Comparison of ENCODE assay signal across 25 mouse cellular contexts in the genomic region with DNA sequence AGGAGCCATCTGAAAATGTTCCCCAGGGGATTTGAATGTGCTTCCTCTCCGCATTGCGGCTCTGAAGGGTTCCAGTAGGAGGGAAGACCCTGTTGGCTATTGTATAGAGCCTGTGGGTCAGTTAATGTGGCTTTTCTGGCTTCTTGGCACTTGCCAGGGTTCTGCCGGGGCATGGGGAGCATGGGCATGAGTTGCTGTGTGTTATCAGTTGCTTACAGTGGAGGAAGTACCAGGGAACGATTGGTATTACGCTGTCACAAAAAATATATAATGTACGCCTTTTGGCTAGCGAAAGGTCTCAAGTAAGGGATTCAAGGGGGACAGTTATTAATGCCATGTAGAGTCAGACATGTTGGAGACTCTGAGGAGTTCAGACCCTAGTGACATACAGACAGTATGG.
A peak's percentile ranks its signal among the peaks of the same experiment; 100 is the strongest.
DNase-seq lines count a peak whose midpoint lies in the region; ATAC-seq and TF ChIP-seq lines count a peak whose summit lies in the region.
"Had no signal": no experiment of that assay in that cellular context is flagged by ENCODE, and none has a peak within 500 bp of the region (broad histone marks: within the 10 kb centered on the region; RNA-seq: fewer than 3 reads in every experiment).

No protein-coding gene starts in this region.

- H3K27me3 ChIP-seq in CH12.LX (replicated peaks): no peaks in the 10 kb centered on the region
- H3K27me3 ChIP-seq: embryonic facial prominence, embryonic 13.5 days; embryonic facial prominence, embryonic 15.5 days; forebrain, embryonic 12.5 days had no signal

- H3K9me3 ChIP-seq in CH12.LX (replicated peaks; ENCODE audit: low read length): no peaks in the 10 kb centered on the region
- H3K9me3 ChIP-seq: embryonic facial prominence, embryonic 13.5 days; embryonic facial prominence, embryonic 15.5 days; forebrain, embryonic 10.5 days; forebrain, embryonic 12.5 days had no signal

- dilution Hi-C loops in CH12.LX (cut with MboI; ENCODE audit: extremely low pct_ligation_motif_present, extremely low pct_unique_long_range_greater_than_20kb, low sequenced_read_pairs): no loop called here

- ATAC-seq in erythroblast, adult 5-6 weeks (replicated peaks; ENCODE audit: low FRiP score, poor library complexity, severe bottlenecking): peak; percentile 59; the same call in 1 of the 2 replicates
- 0 out of 2 replicates have a peak, but pooled peaks have one; percentile 22 for ATAC-seq in megakaryocyte progenitor cell, adult 5-6 weeks (replicated peaks; ENCODE audit: poor library complexity)
- ATAC-seq: CD4-positive, CD25-positive, alpha-beta regulatory T cell, adult 4 months; forebrain, embryonic 14.5 days; forebrain, embryonic 16.5 days had no signal

- H3K79me2 ChIP-seq in CH12.LX (replicated peaks; ENCODE audit: control insufficient read depth, extremely low read depth, insufficient read depth, poor library complexity, severe bottlenecking): no peaks in the 10 kb centered on the region

- no peaks in the 10 kb centered on the region for H3K36me3 ChIP-seq in CH12.LX (replicated peaks in 1 of 2; ENCODE audit: control insufficient read depth in 1 of 2, insufficient read depth in 1 of 2, low read length in 1 of 2)
- H3K36me3 ChIP-seq: embryonic facial prominence, embryonic 13.5 days; embryonic facial prominence, embryonic 15.5 days; forebrain, embryonic 10.5 days; forebrain, embryonic 12.5 days had no signal

- no peak overlapping the region for H3K4me3 ChIP-seq in layer of hippocampus, adult 2 months
- no peak overlapping the region for H3K4me3 ChIP-seq in CH12.LX (replicated peaks in 1 of 3; ENCODE audit: low read depth in 2 of 3, low read length in 2 of 3, poor library complexity in 1 of 3)
- H3K4me3 ChIP-seq: embryonic facial prominence, embryonic 13.5 days; embryonic facial prominence, embryonic 15.5 days; forebrain, embryonic 10.5 days; forebrain, embryonic 12.5 days had no signal

- peak overlapping the region; percentile 59; the same call in 1 of the 2 replicates for H3K27ac ChIP-seq in layer of hippocampus, adult 2 months
- H3K27ac ChIP-seq in CH12.LX (ENCODE audit: insufficient read depth, low read depth): no peak overlapping the region
- H3K27ac ChIP-seq: embryonic facial prominence, embryonic 13.5 days; embryonic facial prominence, embryonic 15.5 days; forebrain, embryonic 10.5 days; forebrain, embryonic 12.5 days had no signal

- no peak for TF ChIP-seq CTCF in layer of hippocampus, adult 2 months (conservative IDR thresholded peaks at IDR 0.05)
- TF ChIP-seq CTCF in CH12.LX (conservative IDR thresholded peaks at IDR 0.05 in 1 of 2, IDR thresholded peaks at IDR 0.05 in 1 of 2; ENCODE audit: low read depth in 2 of 2, low read length in 2 of 2): no peak

- no peak for TF ChIP-seq EP300 in CH12.LX (IDR thresholded peaks at IDR 0.05; ENCODE audit: low read length)

- intact Hi-C loops in gastrocnemius, postnatal 14 days (cut with DNase I; ENCODE audit: low total_unique reads): no loop called here

- in situ Hi-C loops in CH12.LX (cut with MboI; ENCODE audit: low pct_ligation_motif_present, low pct_unique_long_range_greater_than_20kb, low sequenced_read_pairs): no loop called here

- H3K4me2 ChIP-seq in CH12.LX (ENCODE audit: insufficient read depth, low read depth, poor library complexity, severe bottlenecking): no peak overlapping the region
- H3K4me2 ChIP-seq: embryonic facial prominence, embryonic 13.5 days; embryonic facial prominence, embryonic 15.5 days; forebrain, embryonic 12.5 days had no signal

- DNase-seq in layer of hippocampus, adult 2 months (ENCODE audit: low spot score in 2 of 2): no peak
- DNase-seq in layer of hippocampus, postnatal 14 days (ENCODE audit: low spot score in 2 of 2): no peak
- DNase-seq in CH12.LX (ENCODE audit: extremely low read depth): peak; percentile 32
- DNase-seq in kidney, adult 11 months: no peak
- no peak for DNase-seq in T-cell, adult 2 months (ENCODE audit: low spot score)
- no peak for DNase-seq in gastrocnemius, postnatal 14 days
- DNase-seq: adrenal gland, adult 2 months; adrenal gland, postnatal 14 days; adrenal gland, postnatal 36 days; B cell, adult 2 months; cerebellum, adult 11-12 months; cerebellum, adult 2 months; cerebellum, adult 9-10 months; cerebellum, postnatal 10 days; cerebellum, postnatal 25 days; embryo, embryonic 11 days had no signal

- peaks cover 0 to 6% of the 10 kb centered on the region in 2 experiments; a peak in 2 of 4 replicates for H3K4me1 ChIP-seq in CH12.LX (ENCODE audit: control insufficient read depth in 1 of 2, insufficient read depth in 2 of 2)
- H3K4me1 ChIP-seq: embryonic facial prominence, embryonic 13.5 days; embryonic facial prominence, embryonic 15.5 days; forebrain, embryonic 10.5 days; forebrain, embryonic 12.5 days had no signal

- TF ChIP-seq RAD21 in CH12.LX (IDR thresholded peaks at IDR 0.05; ENCODE audit: low read depth, low read length): no peak

- no peak for TF ChIP-seq POLR2A in CH12.LX (IDR thresholded peaks at IDR 0.05; ENCODE audit: low read depth, low read length)

- H3K9ac ChIP-seq in CH12.LX (ENCODE audit: insufficient read depth, low read depth): no peak overlapping the region
- H3K9ac ChIP-seq: embryonic facial prominence, embryonic 13.5 days; embryonic facial prominence, embryonic 15.5 days; forebrain, embryonic 12.5 days had no signal

TF ChIP-seq in CH12.LX, 34 proteins besides CTCF, POLR2A, EP300 and RAD21:
- TF ChIP-seq JUND (conservative IDR thresholded peaks at IDR 0.05; ENCODE audit: low read depth, low read length) (no peak), MAZ (IDR thresholded peaks at IDR 0.05; ENCODE audit: low read depth, low read length) (no peak), TCF12 (IDR thresholded peaks at IDR 0.05; ENCODE audit: low read depth, low read length) (no peak)
